Mouse (Mus musculus) myocyte (in vitro differentiated cells): Measurements from ENCODE around the gene Siglecg. TPM values are rescaled to one million over a fixed set of nuclear protein-coding genes. Genes with fewer than 3 reads are reported as not detected.
"Not testable (repeated sequence)": the region's sequence is repeated elsewhere in the genome, so short reads cannot be mapped to it uniquely, and the experiment has no call there.

Source experiments
- H3K27me3 ChIP-seq: one replicate; pipeline ENCODE4 v1.6.1; 2011; ENCODE audit not compliant: control insufficient read depth, insufficient read depth, insufficient read length
- H3K36me3 ChIP-seq: one replicate; pipeline ENCODE4 v1.6.1; 2011; ENCODE audit not compliant: control insufficient read depth, insufficient read depth
- H3K4me2 ChIP-seq: one replicate; pipeline ENCODE4 v1.6.1; 2011; ENCODE audit warnings: low read depth, control low read depth
- H3K4me3 ChIP-seq: one replicate; pipeline ENCODE4 v1.5.1; 2011; ENCODE audit warnings: mild to moderate bottlenecking, control low read depth, moderate library complexity
- H3K79me2 ChIP-seq: one replicate; pipeline ENCODE4 v1.6.1; 2011; ENCODE audit not compliant: control insufficient read depth, insufficient read depth
- H3ac ChIP-seq: one replicate; pipeline ENCODE4 v1.6.1; 2011; ENCODE audit not compliant: control insufficient read depth, insufficient read length
- CEBPB ChIP-seq: IDR thresholded peaks from 2 replicates; pipeline ENCODE4 v1.6.1; 2011; ENCODE audit warnings: mild to moderate bottlenecking, moderate library complexity; ENCODE audit not compliant: poor library complexity, insufficient read depth, severe bottlenecking
- E2F4 ChIP-seq: IDR thresholded peaks from one replicate; pipeline ENCODE4 v1.6.1; 2011; ENCODE audit warnings: mild to moderate bottlenecking, control low read depth, moderate library complexity; ENCODE audit not compliant: insufficient read depth
- MAX ChIP-seq: IDR thresholded peaks from one replicate; pipeline ENCODE4 v1.6.1; 2011; ENCODE audit warnings: low read depth, mild to moderate bottlenecking, control low read depth
- MYOD1 ChIP-seq, 3 experiments: IDR thresholded peaks; one replicate each; pipeline ENCODE4 v1.6.1; 2011; ENCODE audit warnings: control low read depth in 2 of 3, low read depth in 2 of 3, mild to moderate bottlenecking in 2 of 3, moderate library complexity in 1 of 3; ENCODE audit not compliant: insufficient read length in 2 of 3, control insufficient read depth in 1 of 3
- MYOG ChIP-seq, 3 experiments: IDR thresholded peaks; one replicate each; pipeline ENCODE4 v1.6.1; 2011; ENCODE audit warnings: control low read depth in 2 of 3, low read depth in 2 of 3, mild to moderate bottlenecking in 2 of 3; ENCODE audit not compliant: insufficient read length in 2 of 3, control insufficient read depth in 1 of 3, insufficient read depth in 1 of 3
- POLR2A ChIP-seq: IDR thresholded peaks from one replicate; pipeline ENCODE4 v1.6.1; 2011; ENCODE audit warnings: low read depth, mild to moderate bottlenecking, control low read depth, moderate library complexity; ENCODE audit not compliant: insufficient read length
- POLR2AphosphoS2 ChIP-seq: IDR thresholded peaks from one replicate; pipeline ENCODE4 v1.6.1; 2011; ENCODE audit warnings: low read depth, control low read depth; ENCODE audit not compliant: insufficient read length
- REST ChIP-seq: IDR thresholded peaks from one replicate; pipeline ENCODE4 v1.6.1; 2011; ENCODE audit warnings: mild to moderate bottlenecking, control low read depth, moderate library complexity; ENCODE audit not compliant: insufficient read depth, insufficient read length
- SRF ChIP-seq: IDR thresholded peaks from one replicate; pipeline ENCODE4 v1.6.1; 2011; ENCODE audit warnings: low read depth; ENCODE audit not compliant: control insufficient read depth, insufficient read length
- TCF12 ChIP-seq: IDR thresholded peaks from one replicate; pipeline ENCODE4 v1.6.1; 2011; ENCODE audit warnings: mild to moderate bottlenecking, control low read depth; ENCODE audit not compliant: poor library complexity, insufficient read depth, severe bottlenecking
- TCF3 ChIP-seq: IDR thresholded peaks from one replicate; pipeline ENCODE4 v1.6.1; 2011; ENCODE audit warnings: low read depth, control low read depth; ENCODE audit not compliant: insufficient read length
- USF1 ChIP-seq: IDR thresholded peaks from one replicate; pipeline ENCODE4 v1.6.1; 2011; ENCODE audit warnings: low read depth, mild to moderate bottlenecking, control low read depth, moderate library complexity
- polyA plus RNA-seq: library from polyadenylated mRNA; unstranded; fragments of >200 nt; fragmentation: generic; extraction: Trizol; gene quantifications from one replicate; pipeline ENCODE4 v1.2.1, GENCODE M21; 2012; ENCODE audit warnings: missing spikeins

Siglecg gene
- polyA plus RNA-seq, 1 experiment, result 1.0 TPM

DNA sequence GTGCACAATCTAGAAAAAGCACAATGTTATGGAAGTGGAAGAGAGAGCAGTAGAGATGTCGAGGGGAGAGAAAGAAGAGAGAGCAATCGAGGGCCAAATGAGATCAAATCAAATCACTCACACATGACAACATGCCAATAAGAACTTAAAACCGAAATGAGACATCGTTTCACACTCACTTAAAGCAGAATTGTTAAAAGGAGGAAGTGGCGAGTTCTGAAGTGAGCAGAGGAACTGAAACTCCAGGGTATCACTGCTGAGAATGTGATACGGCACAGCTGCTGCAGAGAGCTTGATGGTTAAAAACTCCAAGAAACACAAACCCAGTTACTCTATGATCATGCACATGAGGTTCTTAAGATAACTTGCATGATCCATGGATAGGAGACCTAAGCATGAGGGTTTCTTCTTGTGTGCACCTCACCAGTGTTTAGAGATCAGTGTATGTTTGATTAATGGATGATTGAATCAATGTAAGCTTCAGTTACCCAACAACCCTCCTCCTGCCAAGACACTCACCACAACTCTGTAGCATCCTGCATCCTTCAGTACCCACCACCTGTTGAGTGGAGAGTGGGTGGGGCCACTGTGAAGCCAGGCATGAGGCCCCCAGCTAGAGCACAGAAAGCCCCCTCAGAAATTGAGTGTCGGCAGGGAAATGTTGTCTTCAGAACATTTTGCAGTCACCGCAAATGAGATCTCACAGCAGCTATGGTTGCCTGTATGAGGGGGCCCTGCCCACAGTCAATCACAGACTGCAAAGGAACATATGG is 15.5 kb upstream of the Siglecg start:
- Histone ChIP-seq H3K4me2 (no peak overlapping the region), H3ac (no peak overlapping the region), H3K27me3 (no peaks in the 10 kb centered on the region), H3K79me2 (no peaks in the 10 kb centered on the region), H3K36me3 (no peaks in the 10 kb centered on the region), H3K4me3 (no peak overlapping the region)
- TF ChIP-seq CEBPB (no peak), POLR2AphosphoS2 (no peak), MAX (no peak)

DNA sequence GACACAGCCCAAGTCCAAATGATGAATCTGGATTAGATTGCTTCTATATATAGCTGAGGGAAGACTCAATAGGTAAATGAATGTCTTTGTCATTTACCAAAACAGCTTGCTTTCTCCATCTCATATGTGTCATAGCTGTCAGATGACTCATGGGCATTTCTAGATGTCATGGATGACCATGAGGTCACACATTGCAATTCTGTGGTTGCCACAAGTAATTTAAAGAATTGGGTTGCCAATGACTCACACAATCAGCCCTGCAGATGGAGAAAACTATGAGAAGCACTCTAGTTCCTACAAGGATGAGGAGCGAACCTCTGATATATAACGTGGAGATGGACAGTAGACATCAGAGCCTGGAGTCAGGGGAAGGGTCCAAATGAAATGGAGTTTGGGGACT is 8.5 kb upstream of the Siglecg start:
- Histone ChIP-seq H3K27me3 (no peaks in the 10 kb centered on the region), H3K4me3 (no peak overlapping the region), H3K79me2 (no peaks in the 10 kb centered on the region), H3ac (no peak overlapping the region), H3K4me2 (peak overlapping the region; percentile 53), H3K36me3 (no peaks in the 10 kb centered on the region)
- peak; percentile 77; the same call in 1 of the 2 replicates for TF ChIP-seq CEBPB
- no peak for TF ChIP-seq REST
- TF ChIP-seq TCF12, result no peak

- TF ChIP-seq TCF12 (no peak), MYOD1 (IDR thresholded peaks at IDR 0.05; ENCODE audit: control insufficient read depth in 1 of 3, insufficient read length in 2 of 3, low read depth in 2 of 3) (no peak), MAX (no peak), USF1 (no peak), CEBPB (no peak), MYOG (IDR thresholded peaks at IDR 0.05; ENCODE audit: control insufficient read depth in 1 of 3, insufficient read depth in 1 of 3, insufficient read length in 2 of 3, low read depth in 2 of 3) (no peak), POLR2A (no peak), TCF3 (no peak), REST (no peak), E2F4 (no peak), SRF (no peak), POLR2AphosphoS2 (no peak)
- Histone ChIP-seq H3K4me3 (no peak overlapping the region), H3K4me2 (no peak overlapping the region)
Measured at GRCm38 (mm10) chr7:43402718-43403117, 5.3 kb upstream of the Siglecg start.

GRCm38 (mm10) chr7:43407573-43407972 is 431 bp upstream of the Siglecg start:
- TF ChIP-seq CEBPB, result no peak
- TF ChIP-seq REST, result no peak
- TF ChIP-seq E2F4, result no peak
- no peak for TF ChIP-seq POLR2AphosphoS2
- no peak for TF ChIP-seq MYOG (IDR thresholded peaks at IDR 0.05; ENCODE audit: control insufficient read depth in 1 of 3, insufficient read depth in 1 of 3, insufficient read length in 2 of 3, low read depth in 2 of 3)
- TF ChIP-seq MYOD1 (IDR thresholded peaks at IDR 0.05; ENCODE audit: control insufficient read depth in 1 of 3, insufficient read length in 2 of 3, low read depth in 2 of 3), result no peak
- no peak for TF ChIP-seq USF1
- H3K4me2 ChIP-seq, result no peak overlapping the region
- H3K36me3 ChIP-seq, result no peaks in the 10 kb centered on the region
- H3K4me3 ChIP-seq, result no peak overlapping the region
- H3K79me2 ChIP-seq, result no peaks in the 10 kb centered on the region
- H3ac ChIP-seq, result no peak overlapping the region
- H3K27me3 ChIP-seq, result no peaks in the 10 kb centered on the region

More at GRCm38 (mm10) chr7:43402718-43403117, 5.3 kb upstream of the Siglecg start:
- H3K36me3 ChIP-seq, result no peaks in the 10 kb centered on the region
- H3K27me3 ChIP-seq, result no peaks in the 10 kb centered on the region
- no peak overlapping the region for H3ac ChIP-seq
- no peaks in the 10 kb centered on the region for H3K79me2 ChIP-seq

GRCm38 (mm10) chr7:43409084-43409483 is 1.1 kb downstream of the Siglecg start:
- no peak for TF ChIP-seq USF1

GRCm38 (mm10) chr7:43411724-43412123 is 3.7 kb downstream of the Siglecg start:
- H3ac ChIP-seq, H3K4me2 ChIP-seq, H3K36me3 ChIP-seq, H3K4me3 ChIP-seq, H3K79me2 ChIP-seq, H3K27me3 ChIP-seq: not testable (repeated sequence)

More at GRCm38 (mm10) chr7:43409084-43409483, 1.1 kb downstream of the Siglecg start:
- H3K27me3 ChIP-seq, result no peaks in the 10 kb centered on the region
- H3ac ChIP-seq, result no peak overlapping the region
- H3K36me3 ChIP-seq, result no peaks in the 10 kb centered on the region
- H3K4me3 ChIP-seq, result no peak overlapping the region
- H3K4me2 ChIP-seq, result peak overlapping the region; percentile 38
- no peaks in the 10 kb centered on the region for H3K79me2 ChIP-seq
